Mouse (Mus musculus) heart, postnatal 0 days (tissue): Measurements from ENCODE around the gene Setmar. TPM values are rescaled to one million over a fixed set of nuclear protein-coding genes. Genes with fewer than 3 reads are reported as not detected.
"Not testable (repeated sequence)": the region's sequence is repeated elsewhere in the genome, so short reads cannot be mapped to it uniquely, and the experiment has no call there.

ENCODE experiments used
- ATAC-seq: fragments of 200-750 bp; cut with Nextera tagmentation; 2 replicates; pipeline ENCODE4 v1.8.0; 2017; ENCODE audit warnings: low read depth, moderate number of reproducible peaks, moderate library complexity; ENCODE audit not compliant: insufficient read depth
- DNase-seq: peaks from one replicate; pipeline ENCODE4 v3.0.0-alpha.2; 2016; ENCODE audit warnings: low spot score
- H3K27ac ChIP-seq: fragments of 300-500 bp; sonication (generic); 2 replicates; pipeline ENCODE4 v1.5.1; 2014; ENCODE audit warnings: low read depth, mild to moderate bottlenecking
- H3K27me3 ChIP-seq: fragments of 300-500 bp; sonication (generic); 2 replicates; pipeline ENCODE4 v1.6.1; 2014; ENCODE audit warnings: low read length, mixed read lengths; ENCODE audit not compliant: control insufficient read depth, insufficient read depth
- H3K36me3 ChIP-seq: fragments of 300-500 bp; sonication (generic); replicated peaks from 2 replicates; pipeline ENCODE4 v1.6.1; 2014; ENCODE audit warnings: low read length, mixed read lengths; ENCODE audit not compliant: control insufficient read depth, insufficient read depth
- H3K4me1 ChIP-seq: fragments of 300-500 bp; sonication (generic); 2 replicates; pipeline ENCODE4 v1.6.1; 2014; ENCODE audit warnings: antibody characterized with exemption; ENCODE audit not compliant: control insufficient read depth, insufficient read depth
- H3K4me2 ChIP-seq: fragments of 300-500 bp; sonication (generic); 2 replicates; pipeline ENCODE4 v1.6.1; 2014; ENCODE audit warnings: low read depth, mild to moderate bottlenecking, low read length, moderate library complexity
- H3K4me3 ChIP-seq: fragments of 300-500 bp; sonication (generic); 2 replicates; pipeline ENCODE4 v1.5.1; 2014; ENCODE audit warnings: low read depth, low read length
- H3K9ac ChIP-seq: fragments of 300-500 bp; sonication (generic); replicated peaks from 2 replicates; pipeline ENCODE4 v1.6.1; 2014; ENCODE audit warnings: low read depth, low read length, mixed read lengths
- H3K9me3 ChIP-seq: fragments of 300-500 bp; sonication (generic); replicated peaks from 2 replicates; pipeline ENCODE4 v1.6.1; 2016; ENCODE audit warnings: low read length; ENCODE audit not compliant: control insufficient read depth
- CTCF ChIP-seq: IDR thresholded peaks from 2 replicates; pipeline ENCODE4 v1.5.1; 2016; ENCODE audit warnings: antibody characterized with exemption, control low read depth, low read depth
- EP300 ChIP-seq: IDR thresholded peaks from 2 replicates; pipeline ENCODE4 v1.6.1; 2016; ENCODE audit warnings: antibody characterized with exemption, low read depth
- WGBS: fragments of 180-500 bp; shearing (Covaris S2); extraction: QIAGEN DNeasy Blood & Tissue Kit; methylation state at CpG from one replicate; pipeline ENCODE4 v1.1.7; 2014; 5-methylcytosine and 5-hydroxymethylcytosine counted together
- polyA plus RNA-seq: library from polyadenylated mRNA; unstranded; fragments of >200 nt; fragmentation: Nextera tagmentation; extraction: Ambion mirVana; gene quantifications from 2 replicates; pipeline ENCODE4 v1.2.1, GENCODE M21; 2015
- total RNA-seq: library from RNA; depleted of rRNA; stranded (reverse); fragments of >200 nt; gene quantifications from 2 replicates; pipeline ENCODE4 v1.2.3, GENCODE M21; 2014; ENCODE audit warnings: low replicate concordance; rRNA removed

Gene Setmar
- 2.4 and 3.1 TPM in 2 replicates for total RNA-seq
- 3.5 and 3.8 TPM in 2 replicates for polyA plus RNA-seq

DNA sequence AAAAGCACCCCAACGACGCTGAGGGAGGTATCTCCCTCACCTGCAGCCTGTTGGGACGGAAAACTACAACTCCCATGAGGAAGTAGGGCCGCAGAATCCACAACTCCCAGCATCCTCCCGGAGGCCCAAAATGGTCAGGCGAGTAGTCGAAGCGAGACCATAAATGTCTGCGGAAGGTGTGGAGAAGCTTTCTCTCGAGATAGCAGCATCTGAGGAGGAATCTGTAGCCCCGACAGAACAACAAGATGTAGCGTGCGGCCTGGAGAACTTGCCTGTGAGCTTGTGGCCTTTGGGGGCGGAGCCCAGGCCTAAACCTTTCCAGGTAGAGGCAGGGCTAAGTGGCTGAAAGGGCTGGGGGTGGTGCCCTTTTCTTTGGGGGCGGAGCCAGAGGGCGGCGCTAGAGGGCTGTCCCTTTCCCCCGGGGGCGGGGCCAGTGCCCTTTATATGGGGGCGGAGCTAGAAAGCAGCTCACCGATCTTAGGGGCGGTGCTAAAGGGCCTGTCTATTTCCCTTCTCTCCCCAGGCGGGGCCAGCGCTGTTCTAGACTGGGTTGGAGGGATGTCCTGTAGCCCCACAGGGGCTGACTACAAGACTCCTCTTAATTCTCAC, at the start of gene Setmar:
TSS of gene Setmar (plus strand) at position 128 of the 609 bp plus-strand sequence.
- DNase-seq (peak; percentile 95), ATAC-seq (peak; percentile 97)
- WGBS: under 1% methylated on average over 24 of the region's 24 CpGs
- H3K4me2 ChIP-seq: peak within 1 kb of the TSS; percentile 75
- H3K36me3 ChIP-seq: no peaks in the 10 kb centered on the region
- H3K4me3 ChIP-seq: peak within 1 kb of the TSS; percentile 56
- no peaks in the 10 kb centered on the region for H3K9me3 ChIP-seq
- H3K4me1 ChIP-seq: no peaks in the 10 kb centered on the region
- no peaks in the 10 kb centered on the region for H3K27me3 ChIP-seq
- peak within 1 kb of the TSS; percentile 89 for H3K27ac ChIP-seq
- peak within 1 kb of the TSS; percentile 52 for H3K9ac ChIP-seq
- TF ChIP-seq CTCF: peak; percentile 24
- no peak for TF ChIP-seq EP300

DNA sequence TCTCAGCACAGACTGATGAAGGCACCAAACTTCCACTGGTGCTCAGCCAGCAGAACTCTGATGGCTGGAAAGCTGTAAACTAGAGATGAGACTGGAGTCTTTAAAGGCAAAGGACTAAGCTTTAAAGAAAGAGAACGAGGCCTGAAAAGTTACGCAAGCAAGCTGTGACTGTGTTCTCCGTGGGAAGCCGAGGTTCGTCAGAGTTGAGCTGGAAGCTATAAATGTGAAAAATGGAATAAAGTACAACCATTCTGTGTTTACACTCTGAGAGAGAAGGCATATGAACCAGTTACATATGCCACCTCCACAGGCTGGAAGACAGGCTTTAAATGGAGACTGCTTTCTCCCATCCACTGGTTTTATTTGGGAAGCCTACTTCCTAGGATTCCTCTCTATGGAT, 43.2 kb upstream of the Setmar start:
- Histone ChIP-seq H3K9me3 (no peaks in the 10 kb centered on the region), H3K4me2 (no peak overlapping the region), H3K4me1 (no peaks in the 10 kb centered on the region), H3K9ac (no peak overlapping the region), H3K36me3 (no peaks in the 10 kb centered on the region), H3K27me3 (no peaks in the 10 kb centered on the region), H3K4me3 (no peak overlapping the region), H3K27ac (no peak overlapping the region)
- no peak for DNase-seq
- no peak for ATAC-seq
- TF ChIP-seq CTCF (no peak), EP300 (no peak)
- whole genome bisulfite sequencing: 89% methylated on average over 5 of the region's 5 CpGs

DNA sequence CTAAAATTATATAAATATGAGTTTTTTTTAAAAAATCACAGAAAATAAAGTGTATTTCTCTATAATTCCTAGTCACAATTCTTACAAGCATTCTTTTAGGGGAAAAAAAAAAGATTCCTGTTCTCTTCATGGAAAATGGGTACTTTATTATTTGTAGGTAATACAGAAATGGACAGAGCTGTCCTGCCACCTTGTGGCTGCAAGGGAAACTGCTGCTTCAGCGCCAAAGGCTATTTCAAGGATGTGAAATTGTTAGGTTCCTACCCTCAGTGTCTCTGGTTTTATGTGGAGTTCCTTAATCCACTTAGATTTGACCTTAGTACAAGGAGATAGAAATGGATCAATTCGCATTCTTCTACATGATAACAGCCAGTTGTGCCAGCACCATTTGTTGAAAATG, 9.8 kb upstream of the Setmar start:
- not testable (repeated sequence) for H3K4me2 ChIP-seq, ATAC-seq, H3K4me3 ChIP-seq, H3K27me3 ChIP-seq, H3K4me1 ChIP-seq, H3K36me3 ChIP-seq, H3K9me3 ChIP-seq, H3K27ac ChIP-seq, H3K9ac ChIP-seq
- peak; percentile 82 for TF ChIP-seq CTCF
- WGBS: 1% methylated on average over 2 of the region's 2 CpGs
- peak; percentile 16 for DNase-seq

DNA sequence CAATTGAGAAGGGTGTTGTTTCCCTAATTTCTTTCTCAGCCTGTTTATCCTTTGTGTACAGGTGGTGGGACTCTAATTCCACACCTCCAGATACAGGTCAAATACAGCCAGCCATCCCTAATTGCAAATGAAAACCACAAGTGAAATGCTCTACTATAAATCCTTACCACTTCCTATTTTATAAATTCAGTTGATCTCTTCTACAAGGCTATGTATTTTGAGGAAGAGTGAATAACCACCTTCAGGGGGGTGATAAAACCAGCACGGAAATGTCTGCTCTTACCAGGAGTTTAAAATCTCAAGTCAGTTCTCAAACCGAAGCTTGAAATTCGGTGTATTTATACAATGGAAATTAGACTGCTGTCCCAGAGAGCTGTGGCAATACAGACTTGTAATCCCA, 8.9 kb upstream of the Setmar start:
- no peaks in the 10 kb centered on the region for H3K36me3 ChIP-seq
- no peaks in the 10 kb centered on the region for H3K4me1 ChIP-seq
- TF ChIP-seq CTCF (no peak), EP300 (no peak)
- no peak overlapping the region for H3K4me3 ChIP-seq
- no peak for ATAC-seq
- H3K9me3 ChIP-seq: no peaks in the 10 kb centered on the region
- DNase-seq: no peak
- WGBS: 65% methylated on average over 3 of the region's 3 CpGs
- H3K9ac ChIP-seq: no peak overlapping the region
- H3K27me3 ChIP-seq: no peaks in the 10 kb centered on the region
- H3K27ac ChIP-seq: no peak overlapping the region
- H3K4me2 ChIP-seq: no peak overlapping the region

DNA sequence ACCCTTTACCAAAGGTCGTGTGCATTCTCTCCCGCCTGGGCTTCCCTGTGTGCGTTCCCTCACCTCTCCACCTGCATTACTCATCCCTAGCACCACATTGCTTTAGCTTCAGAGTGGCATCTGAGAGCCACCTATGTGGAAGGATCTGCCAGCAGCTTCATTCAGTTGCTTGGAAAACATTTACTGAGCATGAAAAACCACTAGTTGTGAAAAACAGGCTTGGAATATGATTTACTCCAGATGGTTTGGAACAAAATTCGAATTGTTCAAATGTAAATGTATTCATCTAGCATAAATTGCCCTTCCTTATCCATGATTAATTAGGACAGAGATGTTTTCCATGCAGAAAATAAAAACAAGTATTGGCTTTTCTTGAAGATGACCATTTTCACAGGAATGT, 7.5 kb upstream of the Setmar start:
- WGBS: 44% methylated on average over 4 of the region's 4 CpGs
- Histone ChIP-seq H3K27me3 (no peaks in the 10 kb centered on the region), H3K4me2 (no peak overlapping the region), H3K27ac (no peak overlapping the region), H3K9ac (no peak overlapping the region), H3K4me1 (no peaks in the 10 kb centered on the region), H3K9me3 (no peaks in the 10 kb centered on the region), H3K4me3 (no peak overlapping the region), H3K36me3 (no peaks in the 10 kb centered on the region)
- TF ChIP-seq EP300 (no peak), CTCF (no peak)
- ATAC-seq (no peak), DNase-seq (no peak)

DNA sequence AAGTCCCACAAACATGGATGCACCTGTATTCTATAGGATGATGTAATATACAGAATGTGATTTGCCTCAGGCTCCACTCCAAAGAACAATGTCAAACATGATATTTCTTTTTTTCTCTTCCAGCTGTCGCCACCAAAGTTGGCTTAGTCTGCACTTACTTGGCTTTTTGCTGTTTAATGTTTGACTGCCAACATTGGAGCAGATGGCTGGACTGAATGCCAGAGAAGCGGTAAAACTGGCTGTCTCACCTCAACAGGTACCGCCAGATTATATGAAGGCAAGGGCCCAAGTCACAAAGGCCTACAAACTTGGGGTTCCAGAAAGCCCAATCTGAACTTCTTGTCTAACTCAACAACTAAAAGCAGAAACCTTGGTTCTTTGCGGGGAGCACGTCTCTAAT, 6.8 kb upstream of the Setmar start:
- ATAC-seq: no peak
- H3K9ac ChIP-seq: no peak overlapping the region
- H3K9me3 ChIP-seq: no peaks in the 10 kb centered on the region
- 80% methylated on average over 5 of the region's 5 CpGs for WGBS
- H3K27ac ChIP-seq: no peak overlapping the region
- no peak overlapping the region for H3K4me3 ChIP-seq
- DNase-seq: no peak
- H3K4me1 ChIP-seq: no peaks in the 10 kb centered on the region
- H3K4me2 ChIP-seq: no peak overlapping the region
- no peaks in the 10 kb centered on the region for H3K36me3 ChIP-seq
- no peaks in the 10 kb centered on the region for H3K27me3 ChIP-seq
- no peak for TF ChIP-seq EP300
